Mouse (Mus musculus): ENCODE measurements around the gene Btf3. TPM values are rescaled to one million over a fixed set of nuclear protein-coding genes. Genes with fewer than 3 reads are reported as not detected.
A peak's percentile ranks its signal among the peaks of the same experiment; 100 is the strongest.

Gene Btf3
- polyA plus RNA-seq, 1 experiment from 2014 or later = 669 TPM

DNA sequence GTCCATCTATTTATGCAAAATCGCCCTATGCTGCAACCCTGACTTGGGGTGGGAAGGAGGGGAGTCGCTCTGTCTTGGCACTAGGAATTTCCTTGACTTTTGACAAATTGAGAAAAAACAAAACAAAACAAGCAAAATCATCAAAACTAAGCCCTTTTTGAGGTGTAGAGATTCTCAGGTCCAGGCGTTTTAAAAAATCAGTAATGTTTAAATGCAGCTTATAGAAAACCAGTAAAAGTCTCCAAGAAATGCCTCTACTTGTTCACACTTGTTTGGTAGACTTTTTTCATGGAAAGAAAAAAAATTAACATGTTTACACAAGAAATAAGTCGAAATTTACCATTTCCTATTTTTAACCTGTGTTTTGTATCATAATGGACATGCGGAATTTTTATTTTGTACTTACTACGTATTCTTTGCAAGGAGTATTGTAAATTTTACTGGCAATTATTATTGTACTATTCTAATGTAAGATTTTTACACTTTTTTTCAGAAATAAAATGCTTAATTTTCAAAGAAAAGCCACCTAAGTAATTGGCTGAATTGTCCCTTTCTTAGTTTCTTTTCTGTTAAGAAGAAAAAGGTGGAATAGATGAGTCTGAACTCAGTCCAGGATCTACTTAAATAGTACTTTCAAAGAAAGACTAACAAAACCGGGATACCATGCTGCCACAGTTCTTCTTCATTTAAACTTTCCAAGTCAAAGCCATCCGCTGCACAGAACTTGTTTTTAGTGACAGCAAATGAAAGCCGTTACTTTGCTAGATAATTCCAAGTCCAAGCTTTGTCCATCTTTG is 39.6 kb upstream of the Btf3 start:
- 2% methylated on average over 9 of the region's 9 CpGs for WGBS
- no peaks in the 10 kb centered on the region for H3K36me3 ChIP-seq
- no peaks in the 10 kb centered on the region for H3K9me3 ChIP-seq
- H3K4me2 ChIP-seq (replicated peaks) = peak overlapping the region; percentile 68
- peaks cover 24% of the 10 kb centered on the region for H3K4me1 ChIP-seq
- peak overlapping the region; percentile 69; the same call in 1 of the 2 replicates for H3K9ac ChIP-seq
- peaks cover 87% of the 10 kb centered on the region for H3K27me3 ChIP-seq (replicated peaks)
- ATAC-seq (ENCODE audit: low FRiP score, low read depth) = no peak
- peak overlapping the region; percentile 49 for H3K4me3 ChIP-seq
- no peak overlapping the region for H3K27ac ChIP-seq

DNA sequence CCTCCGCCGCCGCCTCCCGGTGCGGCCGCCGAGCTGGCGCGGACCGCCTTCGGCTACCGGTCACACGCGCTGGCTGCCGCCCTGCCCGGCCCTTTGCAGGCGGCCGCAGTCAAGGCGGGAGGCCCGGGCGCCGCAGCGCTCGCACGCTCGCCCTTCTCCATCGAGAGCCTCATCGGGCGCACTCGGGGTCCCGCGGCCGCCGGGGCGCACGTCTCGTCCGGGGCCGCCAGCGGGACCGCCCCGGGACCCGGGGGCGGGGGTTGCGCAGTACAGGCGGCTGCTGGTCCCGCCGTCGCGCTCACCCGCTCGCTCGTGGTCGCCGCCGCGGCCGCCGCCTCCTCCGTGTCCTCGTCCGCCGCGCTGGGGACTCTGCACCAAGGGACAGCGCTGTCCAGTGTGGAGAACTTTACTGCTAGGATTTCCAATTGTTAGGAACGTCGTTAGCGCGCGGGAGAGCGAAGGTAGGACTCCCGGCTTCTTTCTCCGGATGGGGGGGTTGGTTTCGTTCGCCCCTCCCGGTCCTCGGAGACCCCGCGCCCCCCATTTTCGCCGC is 38.8 kb upstream of the Btf3 start:
- no peaks in the 10 kb centered on the region for H3K9me3 ChIP-seq
- H3K4me3 ChIP-seq = peak overlapping the region; percentile 49
- under 1% methylated on average over 76 of the region's 81 CpGs for WGBS
- peaks cover 87% of the 10 kb centered on the region for H3K27me3 ChIP-seq (replicated peaks)
- ATAC-seq (ENCODE audit: low FRiP score, low read depth) = no peak
- no peaks in the 10 kb centered on the region for H3K36me3 ChIP-seq
- H3K27ac ChIP-seq = no peak overlapping the region
- peaks cover 24% of the 10 kb centered on the region for H3K4me1 ChIP-seq
- peak overlapping the region; percentile 69 for H3K9ac ChIP-seq
- peak overlapping the region; percentile 68 for H3K4me2 ChIP-seq (replicated peaks)

DNA sequence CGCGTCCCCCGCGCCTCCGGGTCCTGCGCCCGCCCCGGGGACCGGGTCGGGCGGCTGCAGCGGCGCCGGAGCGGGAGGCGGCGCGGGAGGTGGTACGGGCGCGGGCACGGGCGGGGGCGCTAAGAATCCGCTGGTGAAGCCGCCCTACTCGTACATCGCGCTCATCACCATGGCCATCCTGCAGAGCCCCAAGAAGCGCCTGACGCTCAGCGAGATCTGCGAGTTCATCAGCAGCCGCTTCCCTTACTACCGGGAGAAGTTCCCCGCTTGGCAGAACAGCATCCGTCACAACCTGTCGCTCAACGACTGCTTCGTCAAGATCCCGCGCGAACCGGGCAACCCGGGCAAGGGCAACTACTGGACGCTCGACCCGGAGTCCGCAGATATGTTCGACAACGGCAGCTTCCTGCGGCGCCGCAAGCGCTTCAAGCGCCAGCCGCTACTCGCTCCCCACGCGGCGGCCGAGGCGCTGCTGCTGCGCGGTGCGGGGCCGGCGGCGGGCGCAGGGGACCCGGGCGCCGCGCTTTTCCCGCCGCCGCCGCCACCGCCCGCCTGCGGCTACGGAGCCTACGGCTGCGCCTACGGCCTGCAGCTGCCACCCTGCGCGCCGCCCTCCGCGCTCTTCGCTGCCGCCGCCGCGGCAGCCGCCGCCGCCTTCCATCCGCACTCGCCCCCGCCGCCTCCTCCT is 38.2 kb upstream of the Btf3 start:
- H3K27me3 ChIP-seq (replicated peaks) = peaks cover 86% of the 10 kb centered on the region
- H3K9ac ChIP-seq = peak overlapping the region; percentile 69
- H3K9me3 ChIP-seq = no peaks in the 10 kb centered on the region
- under 1% methylated on average over 97 of the region's 102 CpGs for WGBS
- H3K4me1 ChIP-seq = peaks cover 24% of the 10 kb centered on the region
- H3K4me3 ChIP-seq = peak overlapping the region; percentile 49
- H3K4me2 ChIP-seq (replicated peaks) = peak overlapping the region; percentile 68
- H3K27ac ChIP-seq = 0 out of 2 replicates have a peak overlapping the region, but pooled peaks have one; percentile 15
- ATAC-seq (ENCODE audit: low FRiP score, low read depth) = 0 out of 2 replicates have a peak, but pooled peaks have one; percentile 9
- no peaks in the 10 kb centered on the region for H3K36me3 ChIP-seq

DNA sequence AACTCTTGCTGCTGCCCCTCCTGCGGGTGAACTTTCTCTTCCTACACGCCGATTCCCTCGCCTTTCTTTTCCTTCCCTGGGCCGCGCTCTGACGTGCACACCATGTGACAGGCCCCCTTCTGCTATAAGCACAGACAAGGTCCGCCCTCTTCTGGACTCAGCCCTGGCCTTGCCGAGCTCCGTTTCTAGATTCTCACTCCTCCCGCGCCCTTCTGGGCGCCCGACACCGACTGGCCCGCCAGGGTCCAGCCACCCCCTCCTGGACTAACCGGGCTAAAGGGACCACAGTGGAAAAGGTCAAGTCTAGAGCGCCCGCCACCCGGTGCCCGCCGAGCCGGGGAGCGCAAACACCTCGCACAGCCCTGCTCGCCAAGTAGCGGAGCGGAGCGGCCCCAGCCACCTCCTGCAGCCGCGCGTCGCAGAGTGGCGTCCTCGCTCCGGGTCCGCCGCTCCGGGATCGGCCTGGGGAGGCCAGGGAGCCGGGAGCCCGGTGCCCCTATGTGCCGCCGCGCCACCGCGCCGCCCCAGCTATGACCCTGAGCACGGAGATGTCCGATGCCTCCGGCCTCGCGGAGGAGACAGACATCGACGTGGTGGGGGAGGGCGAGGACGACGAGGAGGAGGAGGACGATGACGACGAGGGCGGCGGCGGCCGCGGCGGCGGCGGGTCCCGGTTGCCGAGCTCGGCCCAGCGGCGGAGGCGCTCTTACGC is 37.4 kb upstream of the Btf3 start, which contains the start of gene Foxd1:
Gene Foxd1, plus strand, starts transcription at position 153 of the 712 bp plus-strand sequence.
- Histone ChIP-seq H3K9me3 (no peaks in the 10 kb centered on the region), H3K27me3 (replicated peaks) (peaks cover 80% of the 10 kb centered on the region), H3K4me1 (peaks cover 24% of the 10 kb centered on the region), H3K4me3 (peak within 1 kb of the TSS; percentile 49), H3K27ac (0 out of 2 replicates have a peak within 1 kb of the TSS, but pooled peaks have one; percentile 15), H3K9ac (peak within 1 kb of the TSS; percentile 69), H3K4me2 (replicated peaks) (peak within 1 kb of the TSS; percentile 68), H3K36me3 (no peaks in the 10 kb centered on the region)
- under 1% methylated on average over 74 of the region's 76 CpGs for WGBS
- ATAC-seq (ENCODE audit: low FRiP score, low read depth) = peak; percentile 83

DNA sequence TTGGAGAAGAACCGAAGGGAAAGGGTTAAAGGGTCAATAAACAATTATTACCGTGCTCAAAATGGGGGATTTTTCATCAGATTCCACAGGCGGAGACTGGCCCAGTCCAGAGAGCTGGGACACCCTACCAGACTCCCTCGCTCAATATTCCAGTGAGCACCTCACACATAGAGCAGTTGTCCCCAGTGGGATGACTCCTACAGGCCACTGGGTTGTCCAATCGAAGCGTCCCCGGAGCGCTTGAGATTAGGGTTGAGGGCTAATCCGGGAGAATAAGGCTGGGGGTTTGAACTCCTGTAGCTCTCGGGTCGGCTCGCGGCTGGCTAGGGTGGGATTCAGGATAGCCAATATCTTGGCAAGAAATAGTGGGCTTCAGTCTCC is 36.9 kb upstream of the Btf3 start:
- no peak overlapping the region for H3K27ac ChIP-seq
- peak; percentile 19; the same call in 1 of the 2 replicates for ATAC-seq (ENCODE audit: low FRiP score, low read depth)
- no peaks in the 10 kb centered on the region for H3K36me3 ChIP-seq
- H3K9ac ChIP-seq = no peak overlapping the region
- peak overlapping the region; percentile 68 for H3K4me2 ChIP-seq (replicated peaks)
- H3K9me3 ChIP-seq = no peaks in the 10 kb centered on the region
- H3K27me3 ChIP-seq (replicated peaks) = peaks cover 76% of the 10 kb centered on the region
- peaks cover 24% of the 10 kb centered on the region for H3K4me1 ChIP-seq
- under 1% methylated on average over 13 of the region's 13 CpGs for WGBS
- peak overlapping the region; percentile 49 for H3K4me3 ChIP-seq

DNA sequence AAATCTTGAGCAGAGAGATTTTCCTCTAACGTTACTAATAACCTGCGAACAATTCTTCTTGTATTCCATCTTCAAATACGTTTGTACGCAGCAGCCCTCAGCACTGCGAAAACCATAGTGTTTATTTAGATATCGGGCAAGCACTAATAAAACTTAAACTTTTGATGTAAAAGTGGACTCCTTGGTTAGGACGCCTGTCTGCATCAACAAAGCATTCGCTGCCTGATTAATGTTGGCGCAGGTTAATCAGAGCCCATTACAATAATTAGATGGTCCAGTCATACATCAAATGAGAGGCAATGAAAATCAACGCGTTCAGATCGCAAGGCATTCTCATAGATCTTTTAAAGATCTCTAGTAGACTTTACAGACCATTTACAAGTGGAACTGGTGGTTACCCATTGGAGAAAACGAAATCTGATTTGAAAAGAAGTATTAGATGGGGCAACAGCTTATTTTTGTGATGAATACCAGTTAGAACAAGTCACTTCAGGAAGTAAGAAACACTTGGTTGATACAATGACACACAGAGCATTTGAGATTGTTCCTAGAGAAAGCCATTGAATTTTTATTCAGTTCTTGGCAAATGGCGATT is 35.7 kb upstream of the Btf3 start:
- Histone ChIP-seq H3K4me2 (replicated peaks) (no peak overlapping the region), H3K4me3 (no peak overlapping the region), H3K27me3 (replicated peaks) (peaks cover 64% of the 10 kb centered on the region), H3K9ac (no peak overlapping the region), H3K27ac (no peak overlapping the region), H3K36me3 (no peaks in the 10 kb centered on the region), H3K4me1 (peaks cover 21% of the 10 kb centered on the region), H3K9me3 (no peaks in the 10 kb centered on the region)
- 8% methylated on average over 14 of the region's 14 CpGs for WGBS
- no peak for ATAC-seq (ENCODE audit: low FRiP score, low read depth)

- WGBS = 5% methylated on average over 8 of the region's 8 CpGs
- Histone ChIP-seq H3K36me3 (no peaks in the 10 kb centered on the region), H3K4me3 (no peak overlapping the region), H3K4me2 (replicated peaks) (no peak overlapping the region), H3K27me3 (replicated peaks) (peaks cover 63% of the 10 kb centered on the region), H3K4me1 (peaks cover 21% of the 10 kb centered on the region), H3K9me3 (no peaks in the 10 kb centered on the region), H3K27ac (no peak overlapping the region), H3K9ac (no peak overlapping the region)
- no peak for ATAC-seq (ENCODE audit: low FRiP score, low read depth)
These were observed 34.7 kb upstream of the Btf3 start for GRCm38 (mm10) chr13:98351527-98351926.

DNA sequence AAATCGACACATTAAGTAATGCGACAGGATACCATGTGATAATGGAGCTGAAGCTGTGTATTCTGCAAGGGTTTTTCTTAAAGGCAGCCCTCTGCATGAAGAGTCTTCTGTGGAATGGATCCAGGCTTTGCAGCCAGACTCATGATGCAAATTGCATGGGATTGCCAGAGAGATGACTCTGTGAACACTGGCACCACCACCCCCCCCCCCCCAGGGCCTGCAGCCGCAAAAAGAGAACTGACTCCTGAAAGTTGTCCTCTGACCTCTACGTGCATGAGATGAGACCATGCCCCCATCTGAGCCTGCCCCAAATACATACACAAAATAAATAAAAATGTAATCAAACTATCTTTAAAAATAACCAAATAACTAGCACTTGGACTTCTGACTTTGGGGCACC is 32.7 kb upstream of the Btf3 start:
- H3K4me3 ChIP-seq = no peak overlapping the region
- peaks cover 9% of the 10 kb centered on the region for H3K4me1 ChIP-seq
- no peak overlapping the region for H3K9ac ChIP-seq
- no peak overlapping the region for H3K4me2 ChIP-seq (replicated peaks)
- H3K27ac ChIP-seq = no peak overlapping the region
- no peaks in the 10 kb centered on the region for H3K9me3 ChIP-seq
- H3K36me3 ChIP-seq = no peaks in the 10 kb centered on the region
- WGBS = 81% methylated on average over 4 of the region's 4 CpGs
- ATAC-seq (ENCODE audit: low FRiP score, low read depth) = no peak
- H3K27me3 ChIP-seq (replicated peaks) = peaks cover 55% of the 10 kb centered on the region

GRCm38 (mm10) chr13:98340506-98340905 is 23.7 kb upstream of the Btf3 start:
- Histone ChIP-seq H3K27ac (no peak overlapping the region), H3K27me3 (replicated peaks) (0 out of 2 replicates have a peak, but pooled peaks cover 6% of the 10 kb centered on the region), H3K4me3 (no peak overlapping the region), H3K4me2 (replicated peaks) (no peak overlapping the region), H3K9ac (no peak overlapping the region), H3K4me1 (no peaks in the 10 kb centered on the region), H3K9me3 (no peaks in the 10 kb centered on the region), H3K36me3 (no peaks in the 10 kb centered on the region)
- WGBS = 76% methylated on average over 5 of the region's 5 CpGs
- no peak for ATAC-seq (ENCODE audit: low FRiP score, low read depth)

DNA sequence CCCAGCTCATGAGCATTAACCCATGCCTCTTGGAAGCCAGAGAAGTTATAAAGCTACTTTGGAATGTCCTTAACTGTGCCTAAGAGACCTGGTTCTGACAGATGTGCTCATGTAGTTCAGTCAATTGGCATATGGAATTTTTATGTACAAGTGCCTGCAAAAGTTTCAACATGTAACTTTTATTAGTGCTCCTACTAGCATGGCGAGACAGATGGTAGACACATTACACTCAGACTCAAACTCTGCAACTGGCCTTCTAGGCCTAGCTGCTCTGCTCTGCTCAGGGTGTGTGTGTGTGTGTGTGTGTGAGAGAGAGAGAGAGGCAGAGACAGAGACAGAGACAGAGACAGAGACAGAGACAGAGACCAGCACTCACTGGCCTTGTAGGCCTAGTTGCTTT is 19.4 kb upstream of the Btf3 start:
- no peak for ATAC-seq (ENCODE audit: low FRiP score, low read depth)
- WGBS = 76% methylated on average over 1 of the region's 1 CpGs

DNA sequence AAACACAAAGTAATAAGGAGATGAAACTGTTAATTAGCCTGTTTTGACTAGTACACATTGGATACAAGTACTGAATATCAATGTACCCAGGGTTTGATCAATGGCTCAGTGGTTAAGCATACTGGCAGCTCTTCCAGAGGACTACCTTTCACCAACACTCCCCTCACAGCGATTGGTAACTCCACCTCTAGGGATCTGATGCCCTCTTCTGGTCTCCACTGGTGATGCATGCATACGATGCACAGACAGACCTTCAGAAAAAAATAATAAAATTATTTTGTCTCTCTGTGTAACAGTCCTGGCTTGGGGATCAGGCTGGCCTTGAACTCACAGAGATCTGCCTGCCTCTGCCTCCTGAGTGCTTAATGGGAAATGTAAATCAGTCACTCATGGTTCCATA is 15.3 kb upstream of the Btf3 start:
- WGBS = 46% methylated on average over 2 of the region's 2 CpGs
- Histone ChIP-seq H3K9ac (no peak overlapping the region), H3K9me3 (no peaks in the 10 kb centered on the region), H3K27me3 (replicated peaks) (no peaks in the 10 kb centered on the region), H3K36me3 (no peaks in the 10 kb centered on the region), H3K4me3 (no peak overlapping the region), H3K4me2 (replicated peaks) (no peak overlapping the region), H3K4me1 (no peaks in the 10 kb centered on the region), H3K27ac (no peak overlapping the region)
- ATAC-seq (ENCODE audit: low FRiP score, low read depth) = no peak

More for the DNA sequence above, 19.4 kb upstream of the Btf3 start:
- Histone ChIP-seq H3K9ac (no peak overlapping the region), H3K9me3 (no peaks in the 10 kb centered on the region), H3K27ac (no peak overlapping the region), H3K4me1 (no peaks in the 10 kb centered on the region), H3K4me3 (no peak overlapping the region), H3K27me3 (replicated peaks) (no peaks in the 10 kb centered on the region), H3K36me3 (no peaks in the 10 kb centered on the region), H3K4me2 (replicated peaks) (no peak overlapping the region)

All from neural tube, embryonic 12.5 days (tissue).